Mouse (Mus musculus) midbrain, embryonic 13.5 days (tissue): ENCODE measurements around the gene Nprl2. TPM values are rescaled to one million over a fixed set of nuclear protein-coding genes. Genes with fewer than 3 reads are reported as not detected.
"Not testable (repeated sequence)": the region's sequence is repeated elsewhere in the genome, so short reads cannot be mapped to it uniquely, and the experiment has no call there.

ENCODE experiments used
- ATAC-seq: fragments of 200-750 bp; cut with Nextera tagmentation; 2 replicates; pipeline ENCODE4 v1.8.0; 2017; ENCODE audit warnings: mild to moderate bottlenecking, moderate TSS enrichment, moderate library complexity
- H3K27ac ChIP-seq: fragments of 300-500 bp; sonication (generic); 2 replicates; pipeline ENCODE4 v1.5.1; 2015; ENCODE audit warnings: inconsistent platforms, mild to moderate bottlenecking, moderate library complexity
- H3K27me3 ChIP-seq: fragments of 300-500 bp; sonication (generic); 2 replicates; pipeline ENCODE4 v1.6.1; 2015; ENCODE audit warnings: mild to moderate bottlenecking, inconsistent platforms
- H3K36me3 ChIP-seq: fragments of 300-500 bp; sonication (generic); 2 replicates; pipeline ENCODE4 v1.6.1; 2015; ENCODE audit warnings: mild to moderate bottlenecking, inconsistent platforms
- H3K4me1 ChIP-seq: fragments of 300-500 bp; sonication (generic); replicated peaks from 2 replicates; pipeline ENCODE4 v1.6.1; 2015; ENCODE audit warnings: inconsistent platforms
- H3K4me2 ChIP-seq: fragments of 300-500 bp; sonication (generic); replicated peaks from 2 replicates; pipeline ENCODE4 v1.6.1; 2015; ENCODE audit warnings: moderate library complexity, mild to moderate bottlenecking, inconsistent platforms
- H3K4me3 ChIP-seq: fragments of 300-500 bp; sonication (generic); replicated peaks from 2 replicates; pipeline ENCODE4 v1.5.1; 2015; ENCODE audit warnings: mild to moderate bottlenecking, inconsistent platforms
- H3K9ac ChIP-seq: fragments of 300-500 bp; sonication (generic); replicated peaks from 2 replicates; pipeline ENCODE4 v1.6.1; 2015; ENCODE audit warnings: mild to moderate bottlenecking, inconsistent platforms
- H3K9me3 ChIP-seq: fragments of 300-500 bp; sonication (generic); 2 replicates; pipeline ENCODE4 v1.6.1; 2016; ENCODE audit warnings: mild to moderate bottlenecking, inconsistent platforms
- WGBS: fragments of 180-500 bp; shearing (Covaris S2); methylation state at CpG from one replicate; pipeline ENCODE4 v1.1.7; 2015; 5-methylcytosine and 5-hydroxymethylcytosine counted together
- polyA plus RNA-seq: library from polyadenylated mRNA; unstranded; fragments of >200 nt; fragmentation: Nextera tagmentation; extraction: Ambion mirVana; gene quantifications from 2 replicates; pipeline ENCODE4 v1.2.1, GENCODE M21; 2015

Gene Nprl2
- polyA plus RNA-seq, 1 experiment from 2014 or later, result 67.7 TPM

- 98% methylated on average over 2 of the region's 2 CpGs for WGBS
- Histone ChIP-seq H3K9me3 (no peaks in the 10 kb centered on the region), H3K27ac (peak overlapping the region; percentile 14; the same call in 1 of the 2 replicates), H3K4me3 (0 out of 2 replicates have a peak overlapping the region, but pooled peaks have one; percentile 1), H3K9ac (peak overlapping the region; percentile 23; the same call in 1 of the 2 replicates), H3K4me2 (0 out of 2 replicates have a peak overlapping the region, but pooled peaks have one; percentile 6), H3K27me3 (no peaks in the 10 kb centered on the region), H3K36me3 (peaks cover 44% of the 10 kb centered on the region), H3K4me1 (peaks cover 52% of the 10 kb centered on the region)
- no peak for ATAC-seq
Measured at GRCm38 (mm10) chr9:107572327-107572662, 30.3 kb downstream of the Nprl2 start.

DNA sequence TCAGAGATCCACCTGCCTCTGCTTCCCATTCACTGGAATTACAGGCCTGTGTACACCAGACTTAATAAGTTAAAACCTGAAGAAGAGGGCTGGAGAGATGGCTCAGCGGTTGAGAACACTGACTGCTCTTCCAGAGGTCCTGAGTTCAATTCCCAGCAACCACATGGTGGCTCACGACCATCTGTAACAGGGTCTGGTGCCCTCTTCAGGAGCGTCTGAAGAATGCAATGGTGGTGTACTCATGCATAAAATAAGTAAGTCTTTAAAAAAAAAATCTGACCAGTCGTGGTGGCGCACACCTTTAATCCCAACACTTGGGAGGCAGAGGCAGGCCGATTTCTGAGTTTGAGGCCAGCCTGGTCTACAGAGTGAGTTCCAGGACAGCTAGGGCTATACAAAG is 31.7 kb downstream of the Nprl2 start:
- not testable (repeated sequence) for H3K27me3 ChIP-seq, H3K9me3 ChIP-seq, H3K4me2 ChIP-seq, H3K27ac ChIP-seq, ATAC-seq, H3K4me3 ChIP-seq, H3K9ac ChIP-seq
- Histone ChIP-seq H3K36me3 (peaks cover 44% of the 10 kb centered on the region), H3K4me1 (peaks cover 51% of the 10 kb centered on the region)
- 74% methylated on average over 6 of the region's 6 CpGs for WGBS

DNA sequence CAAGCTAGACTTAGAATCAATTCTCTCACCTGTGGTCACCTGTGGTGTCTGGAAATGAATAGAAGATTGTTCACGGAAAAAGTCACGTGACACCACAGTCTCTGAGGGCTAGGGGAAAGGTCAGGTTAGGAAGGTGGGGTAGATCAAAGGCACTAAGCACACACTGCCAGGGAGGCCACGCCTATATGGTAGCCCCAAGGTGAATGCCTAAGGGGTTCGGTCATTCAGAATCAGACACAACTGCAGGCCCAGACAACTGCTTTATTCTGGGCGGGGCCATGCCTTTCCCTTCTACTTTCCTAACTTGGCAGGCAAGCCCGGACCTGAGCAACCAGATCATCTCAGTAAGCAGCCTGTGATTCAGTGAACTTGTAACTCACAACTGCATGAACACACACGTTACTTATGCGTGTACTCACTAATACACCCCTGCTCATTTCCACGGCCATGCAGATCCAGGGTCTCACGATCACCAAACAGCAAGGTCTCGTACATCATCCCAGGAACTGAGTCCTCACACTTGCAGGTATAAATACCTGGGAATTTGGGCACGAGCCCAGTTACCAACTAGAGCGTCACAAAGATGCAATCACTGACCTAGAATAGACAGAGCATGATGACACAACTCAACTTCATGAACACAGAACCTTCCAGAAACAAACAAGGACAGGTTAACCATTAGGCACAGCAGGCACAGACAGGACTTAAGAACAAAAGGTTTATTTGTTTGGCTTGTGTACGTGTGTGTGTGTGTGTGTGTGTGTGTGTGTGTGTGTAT is 33.7 kb downstream of the Nprl2 start:
- no peak for ATAC-seq
- Histone ChIP-seq H3K9me3 (no peaks in the 10 kb centered on the region), H3K27me3 (no peaks in the 10 kb centered on the region), H3K36me3 (peaks cover 38% of the 10 kb centered on the region), H3K4me3 (no peak overlapping the region), H3K27ac (peak overlapping the region; percentile 15; the same call in 1 of the 2 replicates), H3K4me2 (no peak overlapping the region), H3K9ac (no peak overlapping the region), H3K4me1 (peaks cover 55% of the 10 kb centered on the region)
- WGBS, result 92% methylated on average over 14 of the region's 14 CpGs

- WGBS, result 28% methylated on average over 16 of the region's 16 CpGs
- no peaks in the 10 kb centered on the region for H3K27me3 ChIP-seq
- H3K27ac ChIP-seq, result peak within 1 kb of the TSS; percentile 22
- peaks cover 55% of the 10 kb centered on the region for H3K4me1 ChIP-seq
- peak within 1 kb of the TSS; percentile 44 for H3K4me2 ChIP-seq
- H3K4me3 ChIP-seq, result peak within 1 kb of the TSS; percentile 27
- H3K9me3 ChIP-seq, result no peaks in the 10 kb centered on the region
- peak within 1 kb of the TSS; percentile 42 for H3K9ac ChIP-seq
- ATAC-seq, result peak; percentile 59; the same call in 1 of the 2 replicates
- peaks cover 30% of the 10 kb centered on the region for H3K36me3 ChIP-seq
Measured at GRCm38 (mm10) chr9:107576357-107577107, 34.5 kb downstream of the Nprl2 start, which contains the start of gene Hyal1. Gene Hyal1, plus strand, starts transcription at chr9:107576927.

DNA sequence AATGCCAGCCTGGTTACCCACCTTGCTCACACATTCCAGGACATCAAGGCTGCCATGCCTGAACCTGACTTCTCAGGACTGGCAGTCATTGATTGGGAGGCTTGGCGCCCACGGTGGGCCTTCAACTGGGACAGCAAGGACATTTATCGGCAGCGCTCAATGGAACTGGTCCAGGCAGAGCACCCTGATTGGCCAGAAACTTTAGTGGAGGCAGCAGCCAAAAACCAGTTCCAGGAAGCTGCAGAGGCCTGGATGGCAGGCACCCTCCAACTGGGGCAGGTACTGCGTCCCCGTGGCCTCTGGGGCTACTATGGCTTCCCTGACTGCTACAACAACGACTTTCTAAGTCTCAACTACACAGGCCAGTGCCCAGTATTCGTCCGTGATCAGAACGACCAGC is 35.8 kb downstream of the Nprl2 start:
- H3K9ac ChIP-seq, result no peak overlapping the region
- 94% methylated on average over 10 of the region's 10 CpGs for WGBS
- ATAC-seq, result no peak

DNA sequence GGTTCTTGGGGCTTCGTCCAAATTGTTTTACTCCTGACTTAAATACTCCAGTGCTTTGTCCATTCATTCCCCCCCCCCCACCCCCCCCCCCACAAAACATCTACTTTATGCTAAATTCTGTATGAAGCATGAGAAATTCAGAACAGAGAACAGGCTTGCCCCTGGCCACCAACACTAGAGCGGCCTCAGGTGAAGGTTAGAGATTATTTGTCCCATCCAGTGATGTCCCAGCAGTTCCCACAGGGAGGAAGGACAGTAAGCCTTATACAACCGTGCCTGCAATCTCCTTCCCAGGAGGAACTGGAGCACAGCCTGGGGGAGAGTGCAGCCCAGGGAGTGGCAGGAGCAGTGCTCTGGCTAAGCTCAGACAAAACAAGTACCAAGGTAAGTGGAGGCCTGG is 36.6 kb downstream of the Nprl2 start, which contains the start of gene Naa80:
Gene Naa80 (plus strand): TSS at position 301 of the 400 bp plus-strand sequence.
- Histone ChIP-seq H3K36me3 (peaks cover 22% of the 10 kb centered on the region), H3K27me3 (no peaks in the 10 kb centered on the region), H3K27ac (no peak within 1 kb of the TSS), H3K9me3 (no peaks in the 10 kb centered on the region), H3K4me1 (peaks cover 50% of the 10 kb centered on the region), H3K9ac (peak within 1 kb of the TSS; percentile 1; the same call in 1 of the 2 replicates), H3K4me2 (no peak within 1 kb of the TSS), H3K4me3 (no peak within 1 kb of the TSS)
- 81% methylated on average over 3 of the region's 3 CpGs for WGBS
- ATAC-seq, result no peak

More for the DNA sequence above, 35.8 kb downstream of the Nprl2 start:
- Histone ChIP-seq H3K4me2 (no peak overlapping the region), H3K4me3 (no peak overlapping the region), H3K36me3 (peaks cover 22% of the 10 kb centered on the region), H3K9me3 (no peaks in the 10 kb centered on the region), H3K27ac (no peak overlapping the region), H3K27me3 (no peaks in the 10 kb centered on the region), H3K4me1 (peaks cover 50% of the 10 kb centered on the region)

- Histone ChIP-seq H3K4me1 (peaks cover 50% of the 10 kb centered on the region), H3K27ac (no peak overlapping the region), H3K9ac (peak overlapping the region; percentile 1; the same call in 1 of the 2 replicates)
Measured at GRCm38 (mm10) chr9:107579023-107579900, 37.2 kb downstream of the Nprl2 start.

DNA sequence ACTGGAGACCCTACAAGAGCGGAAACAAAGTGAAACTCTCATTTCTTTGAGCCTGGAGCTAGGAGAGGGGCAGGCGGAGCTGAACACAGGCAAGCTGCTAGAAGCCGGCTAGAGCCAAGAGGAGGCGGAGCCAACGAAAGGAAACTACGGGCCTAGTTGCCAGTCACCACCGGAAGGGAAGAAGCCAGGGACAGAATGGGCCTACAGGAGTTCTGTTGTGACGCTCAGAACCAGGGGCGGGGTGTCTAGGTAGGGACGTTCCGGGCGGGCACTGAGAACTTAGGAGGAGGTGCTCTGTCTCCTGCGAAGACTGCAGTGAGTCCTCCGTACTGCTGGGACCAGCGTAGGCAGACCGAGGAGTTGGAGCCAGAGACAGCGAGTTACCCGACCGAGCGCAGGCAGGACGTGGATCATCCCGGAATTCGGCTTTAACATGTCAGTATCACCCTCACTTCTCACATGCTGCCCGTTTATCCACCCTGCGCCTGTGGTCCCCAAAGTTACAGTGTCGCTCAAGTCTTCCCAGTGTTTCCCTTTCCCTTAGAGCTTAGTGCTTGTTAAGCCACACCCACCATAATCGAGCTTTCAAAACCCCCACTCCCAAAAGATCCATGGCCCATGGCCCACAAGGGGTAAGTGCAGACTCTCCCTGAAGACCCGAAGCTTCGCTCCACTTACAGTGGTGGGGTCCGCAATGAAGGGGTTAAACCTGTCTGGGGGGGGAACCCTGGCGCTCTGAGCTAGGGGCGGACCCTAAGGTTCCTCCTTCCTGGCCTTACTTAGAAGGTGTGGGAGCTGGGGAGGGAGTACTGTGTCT is 38.7 kb downstream of the Nprl2 start, which contains the start of gene Hyal3:
Gene Hyal3 (plus strand): TSS at position 318 of the 817 bp plus-strand sequence.
- ATAC-seq, result peak; percentile 82
- H3K27me3 ChIP-seq, result no peaks in the 10 kb centered on the region
- H3K9me3 ChIP-seq, result no peaks in the 10 kb centered on the region
- peak within 1 kb of the TSS; percentile 97 for H3K4me2 ChIP-seq
- peaks cover 50% of the 10 kb centered on the region for H3K4me1 ChIP-seq
- peak within 1 kb of the TSS; percentile 60 for H3K4me3 ChIP-seq
- peak within 1 kb of the TSS; percentile 78 for H3K9ac ChIP-seq
- H3K27ac ChIP-seq, result peak within 1 kb of the TSS; percentile 80
- WGBS, result under 1% methylated on average over 32 of the region's 32 CpGs
- peaks cover 17% of the 10 kb centered on the region for H3K36me3 ChIP-seq

More at GRCm38 (mm10) chr9:107579023-107579900, 37.2 kb downstream of the Nprl2 start:
- Histone ChIP-seq H3K9me3 (no peaks in the 10 kb centered on the region), H3K36me3 (peaks cover 22% of the 10 kb centered on the region), H3K27me3 (no peaks in the 10 kb centered on the region), H3K4me3 (no peak overlapping the region), H3K4me2 (no peak overlapping the region)
- 94% methylated on average over 14 of the region's 14 CpGs for WGBS
- ATAC-seq, result no peak

- 84% methylated on average over 4 of the region's 4 CpGs for WGBS
- no peaks in the 10 kb centered on the region for H3K27me3 ChIP-seq
- ATAC-seq, result no peak
- H3K9ac ChIP-seq, result peak overlapping the region; percentile 78
- no peaks in the 10 kb centered on the region for H3K9me3 ChIP-seq
- peak overlapping the region; percentile 60 for H3K4me3 ChIP-seq
- H3K4me2 ChIP-seq, result peak overlapping the region; percentile 97
- H3K4me1 ChIP-seq, result peaks cover 48% of the 10 kb centered on the region
- H3K36me3 ChIP-seq, result peaks cover 17% of the 10 kb centered on the region
- no peak overlapping the region for H3K27ac ChIP-seq
Measured at GRCm38 (mm10) chr9:107581584-107581983, 39.6 kb downstream of the Nprl2 start.

- no peaks in the 10 kb centered on the region for H3K27me3 ChIP-seq
- peaks cover 41% of the 10 kb centered on the region for H3K4me1 ChIP-seq
- H3K9ac ChIP-seq, result 0 out of 2 replicates have a peak overlapping the region, but pooled peaks have one; percentile 32
- no peaks in the 10 kb centered on the region for H3K9me3 ChIP-seq
- no peak overlapping the region for H3K27ac ChIP-seq
- H3K36me3 ChIP-seq, result peaks cover 17% of the 10 kb centered on the region
- H3K4me2 ChIP-seq, result 0 out of 2 replicates have a peak overlapping the region, but pooled peaks have one; percentile 0
- H3K4me3 ChIP-seq, result no peak overlapping the region
- 91% methylated on average over 7 of the region's 7 CpGs for WGBS
- ATAC-seq, result no peak
Measured at GRCm38 (mm10) chr9:107582509-107583062, 40.6 kb downstream of the Nprl2 start.
